Mouse (Mus musculus) olfactory bulb, adult 2 months (tissue): ENCODE data around the gene Pabpc4. TPM values are rescaled to one million over a fixed set of nuclear protein-coding genes. Genes with fewer than 3 reads are reported as not detected.

ENCODE experiments used
- H3K27ac ChIP-seq: fragments of 200-500 bp; 2 replicates; pipeline ENCODE4 v1.5.1; 2012; ENCODE audit warnings: low read depth, low read length; ENCODE audit not compliant: insufficient read depth
- H3K4me1 ChIP-seq: fragments of 200-500 bp; 2 replicates; pipeline ENCODE4 v1.6.1; 2012; ENCODE audit warnings: low read length; ENCODE audit not compliant: control insufficient read depth, insufficient read depth
- H3K4me3 ChIP-seq: fragments of 200-500 bp; 2 replicates; pipeline ENCODE4 v1.5.1; 2012; ENCODE audit warnings: mild to moderate bottlenecking, low read depth, low read length, moderate library complexity; ENCODE audit not compliant: insufficient read depth
- CTCF ChIP-seq: fragments of 200-500 bp; IDR thresholded peaks from 2 replicates; pipeline ENCODE4 v1.5.1; 2012; ENCODE audit warnings: low read depth, mild to moderate bottlenecking, low read length, moderate library complexity; ENCODE audit not compliant: insufficient read depth
- POLR2A ChIP-seq: fragments of 200-500 bp; IDR thresholded peaks from 2 replicates; pipeline ENCODE4 v1.6.1; 2012; ENCODE audit warnings: mild to moderate bottlenecking, low read depth, low read length, moderate library complexity; ENCODE audit not compliant: insufficient read depth
- WGBS: fragments of 180-500 bp; shearing (Covaris S2); methylation state at CpG from one replicate; pipeline ENCODE4 v1.1.7; 2018; 5-methylcytosine and 5-hydroxymethylcytosine counted together
- polyA plus RNA-seq: library from polyadenylated mRNA; stranded (reverse); fragments of >200 nt; gene quantifications from 2 replicates; pipeline ENCODE4 v1.2.4, GENCODE M21; 2012; ENCODE audit warnings: low replicate concordance; ENCODE audit not compliant: missing spikeins, insufficient read depth, insufficient read length

Pabpc4 gene
- polyA plus RNA-seq, 1 experiment = not detected

DNA sequence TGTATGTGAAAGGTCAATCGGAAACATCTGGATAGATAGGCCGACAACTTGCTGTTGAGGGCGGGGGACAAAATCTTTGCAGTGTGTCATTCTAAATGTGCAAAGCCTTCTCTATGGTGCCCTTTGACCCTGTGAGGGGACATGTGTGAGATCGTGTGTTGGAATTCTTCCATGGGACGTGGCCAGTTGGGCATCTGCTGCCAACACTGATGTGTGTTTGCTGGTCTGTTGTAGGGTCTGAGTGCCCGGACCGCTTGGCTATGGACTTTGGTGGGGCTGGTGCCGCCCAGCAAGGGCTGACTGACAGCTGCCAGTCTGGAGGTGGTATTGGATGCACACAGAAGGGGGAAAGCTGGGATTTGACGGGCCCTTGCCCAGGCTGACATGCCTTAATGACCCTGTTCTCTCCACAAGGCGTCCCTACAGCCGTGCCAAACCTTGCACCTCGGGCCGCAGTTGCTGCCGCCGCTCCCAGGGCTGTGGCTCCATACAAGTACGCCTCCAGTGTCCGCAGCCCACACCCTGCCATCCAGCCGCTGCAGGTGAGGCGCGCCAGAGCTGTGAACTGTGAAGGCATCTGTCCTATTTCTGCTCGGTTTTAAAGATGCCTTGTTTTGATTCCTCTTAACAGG, 33.5 kb downstream of the Pabpc4 start:
- no peak for TF ChIP-seq CTCF
- no peak for TF ChIP-seq POLR2A
- 91% methylated on average over 21 of the region's 21 CpGs for WGBS
- H3K4me3 ChIP-seq = no peak overlapping the region
- no peaks in the 10 kb centered on the region for H3K4me1 ChIP-seq
- no peak overlapping the region for H3K27ac ChIP-seq

DNA sequence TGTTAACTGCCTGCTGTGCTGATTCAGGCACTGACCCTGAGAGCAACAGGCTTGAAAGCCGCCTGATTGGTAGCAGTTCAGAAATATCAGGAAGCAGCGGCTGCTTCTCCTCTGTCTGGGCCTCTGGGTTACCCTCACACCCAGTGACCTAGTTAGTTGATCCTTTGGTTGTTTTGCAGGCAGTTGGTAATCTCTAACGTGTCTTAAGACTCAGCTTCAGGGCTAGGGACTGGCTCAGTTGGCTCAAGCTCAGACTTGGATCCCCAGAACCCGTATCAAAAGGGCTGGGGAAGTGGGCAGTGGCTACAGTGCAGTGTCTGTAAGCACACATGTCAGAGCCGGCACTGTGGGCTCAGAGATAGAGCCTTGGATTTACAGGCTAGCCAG, 34.0 kb downstream of the Pabpc4 start:
- no peak for TF ChIP-seq POLR2A
- TF ChIP-seq CTCF = no peak
- H3K4me3 ChIP-seq = no peak overlapping the region
- 85% methylated on average over 5 of the region's 5 CpGs for WGBS
- H3K4me1 ChIP-seq = no peaks in the 10 kb centered on the region
- no peak overlapping the region for H3K27ac ChIP-seq

DNA sequence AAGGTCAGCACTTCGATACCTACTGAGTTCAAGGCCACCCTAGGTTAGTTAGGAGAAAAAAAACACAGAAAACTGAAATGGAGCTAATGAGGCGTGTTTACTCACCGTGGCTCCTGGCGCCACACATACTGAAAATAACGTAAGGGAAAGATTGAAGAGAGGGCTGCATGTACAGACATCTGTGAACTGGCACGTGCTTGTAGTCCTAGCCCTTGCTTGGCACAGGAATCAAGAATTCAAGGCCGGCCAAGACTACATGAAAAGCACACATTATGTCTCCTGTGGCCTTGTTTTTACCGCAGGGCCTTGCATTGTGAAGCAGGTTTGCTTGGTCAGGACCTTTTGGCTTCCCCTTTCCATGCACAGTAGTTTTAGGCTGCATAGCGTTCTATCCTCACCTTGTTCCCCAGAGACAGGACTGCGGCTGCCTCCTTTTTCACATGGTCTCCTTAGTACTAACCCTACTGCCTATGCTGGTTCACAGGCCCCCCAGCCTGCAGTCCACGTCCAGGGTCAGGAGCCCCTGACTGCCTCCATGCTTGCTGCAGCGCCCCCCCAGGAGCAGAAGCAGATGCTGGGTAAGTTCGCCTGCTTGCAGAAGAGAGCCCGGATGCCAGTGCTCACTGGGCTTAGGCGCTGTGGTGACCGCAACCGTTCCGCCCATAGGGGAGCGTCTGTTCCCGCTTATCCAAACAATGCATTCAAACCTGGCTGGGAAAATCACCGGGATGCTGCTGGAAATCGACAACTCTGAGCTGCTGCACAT, 35.2 kb downstream of the Pabpc4 start:
- TF ChIP-seq POLR2A (no peak), CTCF (no peak)
- no peak overlapping the region for H3K4me3 ChIP-seq
- H3K4me1 ChIP-seq = no peaks in the 10 kb centered on the region
- 88% methylated on average over 22 of the region's 22 CpGs for WGBS
- no peak overlapping the region for H3K27ac ChIP-seq

DNA sequence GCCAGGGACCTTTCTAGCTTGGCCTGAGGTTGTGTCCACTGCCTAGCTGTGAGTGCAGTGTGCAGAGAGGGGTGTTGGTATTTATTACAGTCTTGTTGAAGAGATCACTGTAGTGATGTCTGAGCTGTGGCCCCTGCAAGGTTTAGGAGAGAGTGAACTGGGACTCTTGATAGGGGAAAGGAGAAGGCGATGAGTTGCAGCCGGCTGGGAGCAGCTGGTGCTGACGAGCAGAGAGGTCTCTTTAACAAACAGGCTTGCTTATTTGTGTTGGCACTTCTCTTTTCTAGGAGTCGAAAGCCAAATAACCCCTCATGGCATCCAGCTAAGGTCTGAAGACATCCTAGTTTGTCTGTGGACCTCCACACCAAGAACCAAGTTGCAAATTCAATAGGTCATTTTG, 36.1 kb downstream of the Pabpc4 start:
- no peak overlapping the region for H3K4me3 ChIP-seq
- no peaks in the 10 kb centered on the region for H3K4me1 ChIP-seq
- no peak overlapping the region for H3K27ac ChIP-seq
- whole genome bisulfite sequencing = 66% methylated on average over 4 of the region's 4 CpGs
- TF ChIP-seq POLR2A (no peak), CTCF (no peak)

DNA sequence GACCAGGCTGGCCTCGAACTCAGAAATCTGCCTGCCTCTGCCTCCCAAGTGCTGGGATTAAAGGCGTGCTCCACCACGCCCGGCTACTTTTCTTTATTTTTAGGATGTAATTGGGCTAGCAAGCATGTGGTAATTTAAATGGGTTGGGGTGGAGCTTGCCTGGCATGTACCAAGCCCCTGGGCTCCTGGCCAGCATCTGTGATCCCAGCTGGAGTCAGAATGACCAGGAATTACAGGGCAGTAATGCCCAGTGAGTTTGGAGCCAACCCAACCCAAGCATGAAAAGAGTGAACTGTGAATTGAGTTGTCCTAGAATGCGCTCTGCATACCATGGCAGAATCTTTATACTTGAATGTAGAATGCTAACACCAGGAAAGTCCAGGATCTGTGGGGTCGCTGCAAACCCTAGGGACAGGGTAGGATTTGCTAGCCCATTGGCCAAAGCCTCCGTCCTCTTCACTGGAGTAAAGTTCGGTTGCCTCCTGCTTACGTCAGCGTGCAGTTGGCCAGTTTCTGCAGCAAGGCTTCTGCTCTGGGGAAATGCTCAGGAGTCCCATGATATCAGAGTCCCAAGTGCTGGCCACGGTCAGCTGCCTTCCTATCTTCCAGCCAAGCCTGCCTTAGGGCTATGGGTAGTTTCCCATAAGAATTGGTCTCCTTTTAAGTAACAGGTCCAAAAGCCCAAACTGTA, 37.0 kb downstream of the Pabpc4 start:
- Histone ChIP-seq H3K4me1 (no peaks in the 10 kb centered on the region), H3K4me3 (no peak overlapping the region), H3K27ac (no peak overlapping the region)
- 78% methylated on average over 11 of the region's 11 CpGs for WGBS
- no peak for TF ChIP-seq CTCF
- no peak for TF ChIP-seq POLR2A

DNA sequence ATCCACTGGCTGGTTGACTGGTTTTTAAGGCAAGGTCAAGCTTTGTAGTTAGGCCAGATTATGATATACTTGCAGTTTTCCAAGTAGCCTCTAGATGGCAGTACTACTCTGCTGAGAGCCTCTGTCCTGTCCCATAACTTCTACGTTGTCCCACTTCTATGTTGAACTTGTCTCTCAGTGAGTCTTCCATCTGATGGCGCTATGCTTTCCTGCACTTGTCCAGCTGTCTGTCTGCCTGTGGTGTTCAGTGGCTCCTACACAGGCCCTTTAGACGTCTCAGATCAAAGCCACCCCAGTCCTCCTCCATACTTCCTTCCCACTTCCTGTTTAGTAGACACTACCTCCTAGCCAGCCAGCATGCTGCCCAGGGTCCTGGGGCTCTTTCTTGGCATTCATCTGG, 43.6 kb downstream of the Pabpc4 start:
- Histone ChIP-seq H3K27ac (no peak overlapping the region), H3K4me3 (no peak overlapping the region), H3K4me1 (no peaks in the 10 kb centered on the region)
- TF ChIP-seq CTCF (no peak), POLR2A (no peak)
- 13% methylated on average over 3 of the region's 3 CpGs for WGBS

DNA sequence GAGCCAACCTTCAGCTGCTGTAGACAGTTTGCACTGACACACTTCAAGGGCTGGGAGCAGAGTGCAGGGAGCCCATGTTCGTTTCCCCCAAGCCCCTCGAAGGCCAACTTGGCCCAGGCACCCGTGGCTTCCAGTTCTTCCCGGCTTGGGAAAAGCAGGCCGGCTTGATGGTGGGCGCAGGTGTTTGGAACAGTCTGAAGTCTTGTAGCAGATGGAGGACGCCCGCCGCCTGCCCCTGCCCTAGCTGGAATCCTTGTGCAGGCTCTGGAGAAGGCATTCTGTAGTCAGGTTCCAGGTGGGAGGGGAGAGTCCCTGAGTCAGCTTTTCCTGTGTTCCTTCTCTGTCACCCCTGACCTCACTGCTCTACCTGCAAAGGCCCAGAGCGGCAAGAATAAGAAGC, 44.8 kb downstream of the Pabpc4 start:
- WGBS = 88% methylated on average over 10 of the region's 10 CpGs
- Histone ChIP-seq H3K4me1 (no peaks in the 10 kb centered on the region), H3K4me3 (no peak overlapping the region), H3K27ac (no peak overlapping the region)
- TF ChIP-seq CTCF = no peak
- no peak for TF ChIP-seq POLR2A

DNA sequence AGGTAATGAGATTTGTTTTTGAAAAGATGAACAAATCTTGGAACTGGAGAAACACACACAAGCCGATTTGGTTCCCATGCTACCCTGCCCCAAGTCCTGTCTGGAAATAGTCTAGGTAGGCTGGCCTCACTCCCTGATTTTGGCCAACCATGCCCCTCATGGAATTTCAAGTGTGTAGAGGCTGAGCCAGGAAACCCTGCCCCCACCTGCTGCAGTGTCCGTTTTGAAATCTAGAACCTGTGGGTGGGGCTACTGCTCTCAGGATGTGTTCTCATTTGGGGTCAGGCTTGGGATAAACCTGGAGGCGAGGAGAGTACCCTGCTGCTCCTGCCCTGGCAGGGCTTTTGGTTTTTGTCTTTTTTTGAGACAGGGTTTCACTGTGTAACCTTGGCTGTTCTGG, 46.1 kb downstream of the Pabpc4 start:
- Histone ChIP-seq H3K4me1 (no peaks in the 10 kb centered on the region), H3K27ac (no peak overlapping the region), H3K4me3 (no peak overlapping the region)
- 59% methylated on average over 3 of the region's 3 CpGs for WGBS
- TF ChIP-seq POLR2A (no peak), CTCF (no peak)

DNA sequence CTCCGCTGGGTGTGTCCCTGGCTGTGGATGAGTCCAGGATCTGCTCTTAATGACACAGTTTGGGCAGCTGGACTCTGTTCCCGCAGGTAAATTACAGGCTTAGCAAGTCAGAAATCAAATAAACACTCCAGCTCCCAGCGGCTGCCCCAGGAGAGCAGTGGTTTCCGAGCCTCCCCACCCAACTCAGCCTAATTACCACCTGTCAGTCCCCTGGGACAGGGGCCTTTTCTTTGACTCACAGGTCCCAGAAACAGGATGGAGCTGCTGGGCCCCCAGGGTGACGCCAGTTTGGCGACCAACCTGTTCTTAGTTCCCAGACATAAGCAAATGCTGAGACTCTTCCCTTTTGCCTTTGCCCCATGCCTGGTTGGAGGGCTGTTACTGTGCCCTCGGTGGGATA, 49.7 kb downstream of the Pabpc4 start:
- Histone ChIP-seq H3K4me1 (no peaks in the 10 kb centered on the region), H3K4me3 (no peak overlapping the region), H3K27ac (no peak overlapping the region)
- 86% methylated on average over 7 of the region's 7 CpGs for WGBS
- TF ChIP-seq CTCF = no peak
- TF ChIP-seq POLR2A = no peak
